Mouse (Mus musculus): ENCODE data around the gene Klhl36. TPM values are rescaled to one million over a fixed set of nuclear protein-coding genes. Genes with fewer than 3 reads are reported as not detected.
A peak's percentile ranks its signal among the peaks of the same experiment; 100 is the strongest.
"Not testable (repeated sequence)": the region's sequence is repeated elsewhere in the genome, so short reads cannot be mapped to it uniquely, and the experiment has no call there.

Gene Klhl36
- total RNA-seq, 2 experiments from 2014 or later = 3.2 to 4.4 TPM

DNA sequence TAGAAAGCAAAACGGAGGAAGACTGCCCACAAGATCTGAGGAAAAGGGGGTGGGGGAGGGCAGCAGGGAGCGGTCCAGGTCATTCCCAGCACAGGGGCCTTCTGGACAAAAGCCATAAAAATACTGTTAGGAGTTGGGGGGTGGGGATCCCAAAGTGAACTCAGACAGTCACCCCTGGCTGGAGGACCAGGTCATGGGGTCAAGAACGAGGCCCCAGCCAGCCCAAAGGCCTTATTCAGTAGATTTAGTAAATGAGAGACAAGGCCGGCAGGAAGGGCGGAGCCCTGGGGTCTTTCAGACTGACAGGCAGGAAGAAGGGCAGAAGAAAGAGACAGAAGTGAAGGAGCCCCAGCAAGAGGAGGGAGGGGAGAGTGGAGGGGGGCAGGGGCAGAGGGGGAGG, 29.1 kb upstream of the Klhl36 start:
- ATAC-seq (replicated peaks; ENCODE audit: low FRiP score, low TSS enrichment, poor library complexity, severe bottlenecking) = no peak

DNA sequence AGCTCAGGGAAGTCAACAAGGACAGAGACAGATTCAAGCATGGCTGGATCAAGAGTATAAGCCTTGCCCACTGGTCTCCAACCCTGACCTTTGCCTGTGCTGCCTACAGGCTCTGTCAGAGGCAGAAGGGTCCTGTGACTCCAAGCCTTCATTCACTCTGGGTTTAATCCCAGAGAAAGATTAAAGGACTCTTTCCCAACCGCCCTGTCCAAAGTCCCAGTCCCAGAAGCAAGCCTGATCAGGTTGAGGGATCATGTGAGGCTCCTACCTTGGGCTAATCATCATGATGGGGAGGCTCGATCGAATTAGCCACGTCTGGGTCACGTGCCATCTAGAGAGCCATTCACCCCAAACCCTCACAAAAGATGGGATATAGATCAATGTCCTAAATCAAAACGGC, 27.4 kb upstream of the Klhl36 start:
- no peak for ATAC-seq (replicated peaks; ENCODE audit: low FRiP score, low TSS enrichment, poor library complexity, severe bottlenecking)

DNA sequence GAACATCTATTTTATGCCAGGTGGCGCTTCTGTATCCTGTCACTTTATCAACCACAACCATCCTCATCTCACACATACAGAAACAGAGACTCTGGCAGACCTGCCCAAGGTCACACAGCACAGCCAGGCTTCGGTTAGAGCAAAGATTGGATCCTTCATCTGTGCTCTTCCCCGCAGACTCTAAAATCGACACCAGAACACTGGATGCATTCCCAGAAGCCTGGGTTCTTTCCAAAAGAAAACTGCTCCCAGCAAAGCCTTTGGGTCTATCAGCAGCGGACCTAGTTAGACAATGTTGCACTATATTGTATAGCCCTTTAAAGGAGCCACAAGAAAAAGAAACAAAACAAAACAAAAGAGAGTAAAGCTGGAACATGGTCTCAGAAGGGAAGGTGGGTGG, 26.8 kb upstream of the Klhl36 start:
- ATAC-seq (replicated peaks; ENCODE audit: low FRiP score, low TSS enrichment, poor library complexity, severe bottlenecking) = no peak

DNA sequence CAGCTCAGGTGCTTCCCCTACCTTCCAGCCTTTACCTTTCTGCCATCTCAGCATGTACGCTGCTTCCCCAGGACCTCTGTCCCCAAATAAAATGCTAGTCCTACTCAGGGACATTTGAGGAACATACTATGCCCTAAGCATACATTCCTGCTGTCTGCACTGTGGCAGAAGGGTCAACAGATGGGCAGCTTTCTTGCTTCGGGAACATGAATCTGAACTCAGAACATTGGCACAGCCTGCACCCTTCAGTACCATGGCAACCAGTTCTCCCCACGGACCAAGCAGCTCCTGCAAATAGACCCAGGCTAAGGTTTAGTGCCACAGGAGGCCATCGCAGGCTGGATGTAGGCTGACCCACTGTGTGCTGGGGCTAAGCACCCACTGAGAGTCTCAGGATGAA, 25.2 kb upstream of the Klhl36 start:
- ATAC-seq (replicated peaks; ENCODE audit: low FRiP score, low TSS enrichment, poor library complexity, severe bottlenecking) = no peak

DNA sequence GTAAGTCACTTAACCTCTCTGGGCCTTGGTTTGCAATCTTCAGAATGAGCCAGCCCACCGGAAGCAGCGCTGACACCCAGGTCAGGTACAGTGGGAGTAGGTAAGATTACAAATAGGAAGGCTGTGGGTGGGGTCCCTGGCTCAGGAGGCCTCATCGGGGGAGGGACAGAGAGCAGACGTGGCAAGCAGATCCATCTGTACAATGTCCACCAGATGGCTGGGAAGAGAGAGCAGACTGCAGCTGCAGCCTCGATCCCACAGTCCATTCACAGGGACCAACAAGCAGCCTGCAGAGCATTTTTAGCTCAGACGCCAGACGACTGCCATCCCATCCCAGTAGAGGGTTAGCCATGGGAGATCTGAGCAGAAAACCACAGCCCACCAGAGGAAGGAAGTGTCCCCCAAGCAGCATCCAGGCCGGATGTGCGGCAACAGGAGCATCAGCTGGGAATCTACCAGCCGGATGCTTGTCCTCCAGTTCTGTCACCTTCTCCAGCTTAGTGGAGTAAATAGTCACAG, 24.5 kb upstream of the Klhl36 start:
- ATAC-seq (replicated peaks; ENCODE audit: low FRiP score, low TSS enrichment, poor library complexity, severe bottlenecking) = no peak

DNA sequence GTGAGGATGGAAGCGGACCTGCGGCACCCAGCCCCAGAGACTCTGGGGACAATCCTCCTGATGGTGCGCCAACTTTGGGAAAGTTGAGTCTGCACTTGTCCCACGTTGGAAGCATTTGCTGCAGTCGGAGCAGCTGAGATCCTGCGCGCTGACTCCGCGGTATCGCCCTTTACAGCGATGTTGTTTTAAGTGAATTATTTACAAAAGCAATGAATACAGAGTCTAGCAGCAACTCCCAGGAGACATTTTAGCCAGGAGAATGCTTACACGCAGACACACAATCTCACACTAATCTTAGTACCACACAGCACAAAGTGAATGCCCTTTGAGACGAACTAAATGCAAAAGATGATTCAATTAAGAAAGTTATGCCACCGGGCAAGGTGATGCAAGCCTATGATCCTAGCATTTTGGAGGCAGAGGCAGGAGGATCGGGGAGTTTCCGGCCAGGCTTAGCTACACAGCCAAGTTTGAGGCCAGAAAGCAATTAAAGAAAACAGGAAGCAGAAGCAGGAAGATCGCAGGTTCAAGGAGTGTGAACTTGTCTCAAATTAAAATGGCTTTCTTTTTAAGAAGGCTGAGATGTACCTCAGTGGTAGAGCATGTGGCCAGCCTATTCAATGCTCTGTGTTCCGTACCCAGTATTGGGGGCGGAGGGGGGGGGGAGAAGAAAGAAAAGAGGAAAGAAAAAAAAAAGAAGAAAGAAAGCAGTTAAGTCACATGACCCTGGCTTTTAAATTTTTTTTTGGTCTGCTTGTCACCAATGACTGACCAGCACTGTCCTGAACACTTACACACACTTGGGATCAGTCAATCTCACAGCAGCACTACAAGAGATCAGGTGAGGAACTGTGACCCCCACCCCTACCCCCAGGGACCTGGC, 23.7 kb upstream of the Klhl36 start:
- ATAC-seq (replicated peaks; ENCODE audit: low FRiP score, low TSS enrichment, poor library complexity, severe bottlenecking) = no peak

DNA sequence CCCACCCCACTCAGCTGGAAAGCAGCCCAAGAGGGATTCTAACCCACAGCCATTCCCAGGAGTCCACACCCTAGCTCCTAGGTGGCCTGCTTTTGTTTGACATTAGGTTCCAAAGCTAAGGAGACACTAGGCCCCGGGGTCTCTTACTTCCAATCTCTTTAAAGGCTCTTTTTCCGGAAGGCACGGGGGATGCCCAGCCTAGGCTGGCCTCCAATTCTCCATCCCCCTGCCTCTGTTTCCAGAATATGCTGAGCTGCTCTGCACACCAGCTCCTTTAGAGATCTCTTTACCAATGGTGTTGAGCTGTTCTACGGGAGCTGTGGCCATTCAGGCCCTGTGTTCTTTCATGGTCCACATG, 23.1 kb upstream of the Klhl36 start:
- ATAC-seq (replicated peaks; ENCODE audit: low FRiP score, low TSS enrichment, poor library complexity, severe bottlenecking) = no peak

DNA sequence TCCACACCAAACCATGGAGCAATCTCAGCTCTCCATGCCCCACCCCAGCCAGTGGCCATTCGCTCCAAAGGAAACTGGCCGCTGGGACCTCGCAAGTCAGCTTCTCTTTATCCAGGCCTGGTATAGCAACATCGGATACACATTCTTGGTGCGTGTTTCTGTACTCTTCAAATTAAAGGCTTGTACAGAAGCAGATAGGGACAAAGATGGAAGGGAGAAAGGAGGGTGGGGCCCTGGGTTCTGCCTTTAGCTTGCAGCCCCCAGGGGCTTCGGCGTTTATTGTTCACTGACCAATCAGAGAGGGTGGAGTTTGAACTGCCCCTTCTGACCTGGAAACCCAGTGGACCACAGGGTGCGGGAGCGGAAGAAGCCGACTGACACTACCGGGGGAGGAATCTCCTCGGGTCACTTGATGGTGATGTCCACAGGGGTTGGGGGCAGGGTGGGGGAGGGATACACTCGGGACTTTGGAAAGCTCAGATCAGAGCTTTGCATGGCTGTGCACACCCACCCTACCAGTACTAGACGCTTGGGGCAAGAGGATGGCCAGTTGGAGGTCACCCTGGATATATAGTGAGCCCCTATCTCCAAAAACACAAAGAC, 22.5 kb upstream of the Klhl36 start:
- ATAC-seq (replicated peaks; ENCODE audit: low FRiP score, low TSS enrichment, poor library complexity, severe bottlenecking) = no peak

DNA sequence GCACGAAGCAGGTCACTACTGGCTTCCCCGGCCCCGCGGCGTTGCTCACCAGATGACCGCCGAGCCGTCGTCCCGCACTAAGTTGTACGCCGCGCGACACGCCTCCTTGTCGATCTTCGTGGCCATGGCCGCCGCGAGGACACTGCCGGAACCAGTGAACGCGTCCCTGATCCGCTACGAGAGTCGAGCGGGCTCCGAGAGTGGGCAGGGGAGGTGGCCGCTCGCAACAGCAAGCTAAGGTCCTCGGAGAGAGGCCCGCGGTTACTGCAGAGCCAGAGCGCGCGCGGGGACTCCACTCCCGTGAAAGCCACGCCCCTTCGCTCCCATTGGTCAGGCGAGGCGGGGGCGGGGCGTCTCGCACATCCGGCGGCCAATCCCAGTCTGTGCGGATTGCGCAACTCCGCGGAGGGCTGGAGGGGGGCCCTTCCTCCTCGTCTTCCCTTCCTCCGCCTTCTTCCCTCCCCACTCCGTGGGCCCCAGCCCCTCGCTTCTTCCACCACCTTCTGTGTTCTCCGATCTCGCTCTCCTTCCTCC, 21.7 kb upstream of the Klhl36 start, which contains the start of gene Cotl1:
Gene Cotl1, minus strand, starts transcription at position 270 of the 534 bp plus-strand sequence.
- ATAC-seq (replicated peaks; ENCODE audit: low FRiP score, low TSS enrichment, poor library complexity, severe bottlenecking) = peak; percentile 94

DNA sequence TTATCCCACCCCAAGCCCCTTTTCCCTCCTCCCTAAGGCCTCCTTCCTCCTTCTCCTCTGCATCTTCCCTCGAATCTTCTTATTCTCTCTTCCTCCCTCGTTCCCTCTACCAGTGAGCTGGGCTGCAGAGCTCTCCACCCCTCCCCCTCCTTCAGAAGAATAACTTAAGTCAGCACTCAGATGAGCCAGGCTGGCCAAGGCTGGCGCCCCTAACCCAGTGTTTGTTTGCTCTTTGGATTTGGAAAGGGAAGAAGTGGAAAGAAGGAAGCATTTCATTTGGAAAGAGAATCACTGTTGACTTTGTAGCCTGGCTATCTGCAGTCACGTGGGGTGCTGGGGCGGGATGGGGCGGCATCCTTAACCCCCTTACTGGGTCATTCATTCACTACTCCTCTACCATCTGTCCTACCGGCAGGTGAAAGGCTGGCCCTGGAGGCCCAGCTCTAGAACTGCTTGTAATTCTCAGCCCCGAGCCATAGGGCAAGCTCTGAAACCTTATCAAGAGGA, 21.1 kb upstream of the Klhl36 start:
- ATAC-seq (replicated peaks; ENCODE audit: low FRiP score, low TSS enrichment, poor library complexity, severe bottlenecking) = no peak

DNA sequence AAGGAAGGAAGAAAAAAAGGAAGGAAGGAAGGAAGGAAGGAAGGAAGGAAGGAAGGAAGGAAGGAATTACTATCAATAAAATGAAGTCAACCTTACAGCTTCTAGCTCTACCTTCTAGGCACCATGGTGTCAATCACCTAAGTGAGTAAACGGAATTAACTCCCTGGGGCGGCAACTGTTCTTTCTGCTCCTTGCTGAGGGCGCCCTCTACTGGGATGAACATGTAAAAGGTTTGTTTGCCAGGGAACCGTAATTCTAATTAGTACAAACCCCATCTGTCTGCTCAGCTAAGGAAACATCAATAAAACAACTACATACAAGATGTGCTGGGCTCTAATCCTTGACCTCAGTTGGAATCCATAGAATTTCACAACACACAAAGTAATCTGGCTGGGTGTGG, 18.6 kb upstream of the Klhl36 start:
- ATAC-seq (replicated peaks; ENCODE audit: low FRiP score, low TSS enrichment, poor library complexity, severe bottlenecking) = 0 out of 2 replicates have a peak, but pooled peaks have one; percentile 34

DNA sequence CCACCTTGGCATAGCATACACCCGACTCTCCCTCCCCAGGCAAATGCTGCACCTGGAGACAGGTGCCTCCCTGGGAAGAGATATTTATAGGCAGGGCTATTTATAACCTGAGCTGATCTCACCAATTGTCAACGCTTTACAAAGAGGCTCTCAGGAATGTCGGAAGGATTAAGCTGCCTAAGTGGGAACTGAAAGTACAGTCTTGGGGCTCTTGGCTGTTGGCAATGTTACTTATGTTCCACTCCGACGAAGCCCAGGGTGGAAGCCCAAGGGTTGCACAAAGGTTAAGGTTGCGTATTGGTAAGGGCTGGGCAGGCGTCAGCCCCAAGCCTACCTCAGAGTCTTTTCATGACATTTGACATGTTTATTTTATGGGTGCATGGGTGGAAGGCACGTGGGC, 17.5 kb upstream of the Klhl36 start:
- no peak for ATAC-seq (replicated peaks; ENCODE audit: low FRiP score, low TSS enrichment, poor library complexity, severe bottlenecking)

DNA sequence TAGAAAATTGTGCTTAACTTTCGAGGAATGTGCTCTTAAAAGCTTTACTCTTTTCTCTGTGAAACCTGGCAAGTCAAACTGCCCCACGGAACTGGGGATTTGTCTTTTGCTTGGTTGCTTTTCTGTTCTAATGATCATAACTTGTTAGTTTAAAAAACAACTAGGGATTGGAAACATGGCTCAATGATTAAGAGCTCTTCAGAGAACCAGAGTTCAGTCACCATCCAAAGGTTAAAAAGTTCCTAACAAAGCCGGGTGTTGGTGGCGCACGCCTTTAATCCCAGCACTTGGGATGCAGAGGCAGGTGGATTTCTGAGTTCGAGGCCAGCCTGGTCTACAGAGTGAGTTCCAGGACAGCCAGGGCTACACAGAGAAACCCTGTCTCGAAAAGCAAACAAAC, 16.3 kb upstream of the Klhl36 start:
- ATAC-seq (replicated peaks; ENCODE audit: low FRiP score, low TSS enrichment, poor library complexity, severe bottlenecking) = not testable (repeated sequence)

DNA sequence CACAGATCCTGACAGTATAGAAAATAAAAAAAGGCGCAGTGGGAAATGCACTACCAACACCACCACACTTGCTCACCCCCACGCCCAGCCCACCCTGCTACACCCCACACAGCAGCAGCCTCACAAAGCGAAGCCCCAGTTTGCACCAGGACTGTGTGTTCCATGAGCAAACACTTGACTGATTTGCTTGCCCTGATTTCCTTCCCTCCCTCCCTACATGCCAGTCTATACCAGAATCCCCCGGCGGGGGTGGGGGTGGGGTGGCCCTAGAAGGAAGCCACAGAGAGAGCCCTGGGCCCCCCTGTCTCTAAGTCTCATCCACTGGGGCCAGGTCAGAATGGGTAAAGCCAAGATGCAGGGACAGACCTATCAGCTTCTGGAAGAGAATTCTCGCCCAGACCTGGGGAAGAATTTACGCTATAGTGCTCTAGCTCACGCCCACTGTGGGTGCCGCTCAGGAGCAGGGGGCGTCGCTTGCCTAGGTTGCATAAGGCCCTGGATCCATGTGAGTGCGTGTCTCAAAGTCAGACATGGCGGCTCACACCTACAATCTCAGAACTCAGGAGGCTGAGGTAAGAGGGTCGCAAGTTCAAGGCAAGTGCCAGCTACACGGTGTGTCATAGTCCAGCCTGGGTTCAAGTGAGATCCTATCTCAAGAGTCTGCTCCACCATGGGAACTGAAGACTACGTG, 14.7 kb upstream of the Klhl36 start:
- ATAC-seq (replicated peaks; ENCODE audit: low FRiP score, low TSS enrichment, poor library complexity, severe bottlenecking) = 0 out of 2 replicates have a peak, but pooled peaks have one; percentile 23

DNA sequence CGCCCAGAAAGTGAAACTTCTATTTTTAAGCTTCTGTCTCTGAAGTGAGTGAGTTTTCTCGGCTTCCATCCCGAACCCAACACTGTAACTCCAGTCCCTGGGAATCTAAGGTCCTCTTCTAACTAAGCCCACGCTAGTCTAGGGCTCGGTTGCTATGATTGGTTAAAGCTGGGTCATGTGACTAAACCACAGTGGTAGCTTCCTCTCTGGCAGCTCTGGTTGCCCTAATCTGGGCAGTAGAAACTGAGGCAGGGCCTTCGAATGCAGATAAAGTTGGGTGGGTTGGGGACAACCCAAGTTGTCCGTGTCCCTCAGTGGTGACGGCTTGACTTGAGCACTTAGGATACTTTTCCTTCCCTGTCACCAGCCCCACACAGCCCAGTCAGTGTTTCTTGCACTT, 8.5 kb upstream of the Klhl36 start:
- ATAC-seq (replicated peaks; ENCODE audit: low FRiP score, low TSS enrichment, poor library complexity, severe bottlenecking) = no peak

DNA sequence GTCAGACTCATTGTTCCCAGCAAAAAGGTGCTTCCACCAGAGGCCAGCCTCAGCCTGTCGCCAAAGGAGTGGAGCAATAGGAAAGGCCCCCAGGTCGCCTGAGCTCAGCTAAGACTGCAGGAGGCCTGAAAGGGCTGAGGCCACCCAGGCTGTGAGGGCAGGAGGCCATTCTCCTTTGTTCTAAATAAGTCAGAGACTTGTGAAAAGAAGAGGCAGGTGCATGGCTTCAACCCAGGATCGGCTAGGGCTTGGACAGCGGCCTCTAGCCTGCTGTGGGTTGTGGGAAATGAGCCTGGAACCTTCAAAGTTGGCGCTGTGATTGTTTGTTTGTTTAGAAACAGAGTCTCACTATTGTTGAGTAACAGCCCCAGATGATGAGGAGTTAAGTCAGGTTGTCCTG, 8.0 kb upstream of the Klhl36 start:
- no peak for ATAC-seq (replicated peaks; ENCODE audit: low FRiP score, low TSS enrichment, poor library complexity, severe bottlenecking)

DNA sequence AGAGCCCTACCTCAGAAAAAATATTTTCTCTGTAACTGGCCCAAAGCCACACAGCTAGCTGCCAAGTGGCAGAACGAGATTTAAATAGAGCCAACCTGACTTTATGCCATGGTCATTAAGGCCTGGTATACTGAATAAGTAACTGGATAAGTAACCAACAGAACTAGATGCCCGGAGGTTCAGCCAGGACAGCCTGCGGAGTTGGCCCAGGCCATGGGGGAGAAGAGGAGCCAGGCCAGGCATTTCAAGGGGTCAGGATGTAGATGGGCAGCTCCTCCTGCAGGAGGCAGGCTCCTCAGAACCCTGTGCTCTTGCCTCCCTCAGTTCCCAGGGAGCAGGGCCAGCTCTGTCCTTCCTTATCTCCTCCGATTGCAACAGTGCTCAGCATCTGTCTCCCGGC, 6.4 kb upstream of the Klhl36 start:
- ATAC-seq (replicated peaks; ENCODE audit: low FRiP score, low TSS enrichment, poor library complexity, severe bottlenecking) = peak; percentile 77

DNA sequence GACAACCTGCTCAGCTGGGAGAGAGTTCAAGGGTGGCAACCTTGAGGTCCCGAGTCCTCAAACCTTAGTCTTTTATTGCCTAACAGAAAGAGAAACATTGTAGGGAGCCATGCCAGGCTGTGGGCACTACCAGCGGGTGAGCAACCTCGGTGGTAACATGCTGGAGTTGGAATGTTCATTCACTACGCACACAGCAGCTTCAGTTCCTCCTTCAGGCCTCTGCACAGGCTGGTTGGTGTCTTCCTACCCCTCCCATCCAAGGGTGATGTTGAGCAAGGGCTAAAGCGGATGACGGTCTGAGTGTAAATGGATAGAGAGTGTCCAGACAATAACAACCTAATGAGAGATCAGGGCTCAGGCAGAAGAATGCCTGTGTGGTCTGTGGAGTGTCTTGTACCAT, 4.3 kb upstream of the Klhl36 start:
- no peak for ATAC-seq (replicated peaks; ENCODE audit: low FRiP score, low TSS enrichment, poor library complexity, severe bottlenecking)

DNA sequence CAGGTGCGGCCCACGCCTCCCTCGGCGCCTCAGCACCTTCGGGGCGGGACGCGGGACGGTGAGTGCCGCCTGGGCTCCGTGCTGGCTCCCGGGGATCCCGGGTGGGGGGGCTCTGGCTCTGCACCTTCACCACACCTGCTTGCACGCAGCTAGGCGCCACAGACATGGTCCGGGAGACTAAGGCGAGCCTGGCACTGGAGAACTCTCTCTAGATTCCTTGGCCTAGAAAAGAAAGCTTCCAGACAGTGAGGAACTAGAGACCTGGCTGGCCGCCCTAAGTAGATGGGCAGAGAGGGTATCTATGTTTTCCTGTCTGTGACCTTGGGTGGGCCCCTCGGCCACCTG, 296 bp downstream of the Klhl36 start:
- ATAC-seq (replicated peaks; ENCODE audit: low FRiP score, low TSS enrichment, poor library complexity, severe bottlenecking) = no peak; the same call in 1 of the 2 replicates

DNA sequence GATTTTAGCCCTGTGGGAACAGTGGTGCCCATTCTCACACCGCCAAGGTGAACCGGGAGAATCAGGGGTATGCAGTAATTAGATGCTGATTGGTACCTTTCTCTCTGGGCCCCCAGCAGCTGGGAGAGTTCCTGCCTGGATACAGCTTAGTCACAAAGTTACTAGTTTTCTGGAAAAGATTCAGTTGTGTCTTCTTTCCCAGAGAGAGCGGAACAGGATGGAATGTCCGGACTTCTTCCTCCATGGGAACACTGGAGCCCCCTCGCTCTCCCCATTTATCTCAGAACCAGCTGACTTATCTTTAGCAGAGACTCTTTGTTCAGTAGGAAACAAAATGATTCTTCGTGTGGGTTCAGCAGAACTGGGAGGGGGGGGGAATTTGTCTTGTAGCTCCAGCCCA, 683 bp downstream of the Klhl36 start:
- ATAC-seq (replicated peaks; ENCODE audit: low FRiP score, low TSS enrichment, poor library complexity, severe bottlenecking) = no peak
